Mouse (Mus musculus): Measurements from ENCODE around the gene Cutal. TPM values are rescaled to one million over a fixed set of nuclear protein-coding genes. Genes with fewer than 3 reads are reported as not detected.

The Cutal gene
- polyA plus RNA-seq, 1 experiment from 2014 or later, result not detected

DNA sequence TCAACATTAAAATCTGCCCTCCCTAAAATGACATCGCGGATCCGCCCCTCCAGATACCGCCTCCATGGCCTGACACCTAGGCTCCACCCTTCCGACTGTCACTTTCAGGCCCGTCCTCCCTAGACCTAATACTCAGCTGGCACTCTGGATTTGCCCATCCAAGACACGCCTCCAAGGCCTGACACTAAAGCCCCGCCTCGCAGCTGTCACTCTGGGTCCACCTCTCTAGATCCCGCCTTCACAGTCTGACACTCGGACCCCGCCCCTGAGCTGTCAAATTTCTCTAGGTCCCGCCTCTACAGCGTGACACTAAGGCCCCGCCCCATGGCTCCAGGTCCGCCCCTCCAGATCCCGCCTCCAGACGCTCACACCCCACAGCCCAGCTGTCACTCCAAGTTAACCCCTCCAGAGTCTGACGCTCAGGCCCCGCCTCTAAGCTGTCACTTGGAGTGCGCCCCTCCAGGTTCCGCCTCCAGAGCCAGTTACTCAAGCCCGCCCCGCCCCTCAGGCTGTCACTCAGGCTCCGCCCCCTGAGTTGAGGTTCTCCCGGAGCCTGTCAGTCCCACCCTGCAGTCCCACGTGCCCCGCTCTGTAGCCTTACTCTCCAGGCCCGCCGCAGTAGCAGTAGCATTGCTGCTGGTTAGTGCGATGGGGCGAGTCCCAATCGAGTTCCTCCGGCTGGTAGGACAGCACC lies 30.8 kb downstream of the Cutal start:
- Histone ChIP-seq H3K4me1 (ENCODE audit: control insufficient read depth, insufficient read depth, low read length) (no peaks in the 10 kb centered on the region), H3K36me3 (ENCODE audit: control insufficient read depth, insufficient read depth, low read length) (no peaks in the 10 kb centered on the region), H3K27ac (ENCODE audit: low read depth, low read length) (no peak overlapping the region), H3K9ac (ENCODE audit: low read length) (no peak overlapping the region; the same call in 1 of the 2 replicates), H3K9me3 (ENCODE audit: control insufficient read depth, low read length) (no peaks in the 10 kb centered on the region), H3K4me3 (ENCODE audit: low read depth, low read length) (peak overlapping the region; percentile 7), H3K27me3 (ENCODE audit: control insufficient read depth, insufficient read depth, low read length) (no peaks in the 10 kb centered on the region), H3K4me2 (ENCODE audit: low read depth) (peak overlapping the region; percentile 46)
- DNase-seq (ENCODE audit: low spot score) (peak; percentile 99), ATAC-seq (ENCODE audit: insufficient read depth, low FRiP score, low TSS enrichment) (peak; percentile 97)
- 0% methylated on average over 34 of the region's 34 CpGs for WGBS

GRCm38 (mm10) chr2:34906426-34906825 lies 32.2 kb downstream of the Cutal start:
- Histone ChIP-seq H3K9ac (ENCODE audit: low read length) (no peak overlapping the region), H3K27ac (ENCODE audit: low read depth, low read length) (no peak overlapping the region), H3K27me3 (ENCODE audit: control insufficient read depth, insufficient read depth, low read length) (peaks cover 5% of the 10 kb centered on the region; the same call in 1 of the 2 replicates), H3K36me3 (ENCODE audit: control insufficient read depth, insufficient read depth, low read length) (no peaks in the 10 kb centered on the region), H3K9me3 (ENCODE audit: control insufficient read depth, low read length) (no peaks in the 10 kb centered on the region), H3K4me3 (ENCODE audit: low read depth, low read length) (no peak overlapping the region), H3K4me2 (ENCODE audit: low read depth) (no peak overlapping the region), H3K4me1 (ENCODE audit: control insufficient read depth, insufficient read depth, low read length) (no peaks in the 10 kb centered on the region)
- ATAC-seq (ENCODE audit: insufficient read depth, low FRiP score, low TSS enrichment) (no peak), DNase-seq (ENCODE audit: low spot score) (no peak)
- WGBS, result 62% methylated on average over 6 of the region's 6 CpGs

GRCm38 (mm10) chr2:34906861-34907604 lies 32.8 kb downstream of the Cutal start:
- DNase-seq (ENCODE audit: low spot score) (peak; percentile 15), ATAC-seq (ENCODE audit: insufficient read depth, low FRiP score, low TSS enrichment) (no peak)
- Histone ChIP-seq H3K4me2 (ENCODE audit: low read depth) (no peak overlapping the region), H3K27me3 (ENCODE audit: control insufficient read depth, insufficient read depth, low read length) (peaks cover 9% of the 10 kb centered on the region), H3K4me1 (ENCODE audit: control insufficient read depth, insufficient read depth, low read length) (no peaks in the 10 kb centered on the region), H3K9ac (ENCODE audit: low read length) (no peak overlapping the region), H3K27ac (ENCODE audit: low read depth, low read length) (no peak overlapping the region), H3K4me3 (ENCODE audit: low read depth, low read length) (no peak overlapping the region), H3K9me3 (ENCODE audit: control insufficient read depth, low read length) (no peaks in the 10 kb centered on the region), H3K36me3 (ENCODE audit: control insufficient read depth, insufficient read depth, low read length) (no peaks in the 10 kb centered on the region)
- WGBS, result 45% methylated on average over 12 of the region's 12 CpGs

GRCm38 (mm10) chr2:34909719-34910118 lies 35.5 kb downstream of the Cutal start:
- Histone ChIP-seq H3K36me3 (ENCODE audit: control insufficient read depth, insufficient read depth, low read length) (no peaks in the 10 kb centered on the region), H3K4me3 (ENCODE audit: low read depth, low read length) (no peak overlapping the region), H3K9me3 (ENCODE audit: control insufficient read depth, low read length) (no peaks in the 10 kb centered on the region), H3K4me2 (ENCODE audit: low read depth) (no peak overlapping the region), H3K9ac (ENCODE audit: low read length) (no peak overlapping the region), H3K27me3 (ENCODE audit: control insufficient read depth, insufficient read depth, low read length) (peaks cover 35% of the 10 kb centered on the region), H3K4me1 (ENCODE audit: control insufficient read depth, insufficient read depth, low read length) (peaks cover 6% of the 10 kb centered on the region; the same call in 1 of the 2 replicates), H3K27ac (ENCODE audit: low read depth, low read length) (no peak overlapping the region)
- 85% methylated on average over 4 of the region's 4 CpGs for WGBS
- ATAC-seq (ENCODE audit: insufficient read depth, low FRiP score, low TSS enrichment) (no peak), DNase-seq (ENCODE audit: low spot score) (no peak)

- ATAC-seq (ENCODE audit: insufficient read depth, low FRiP score, low TSS enrichment) (no peak), DNase-seq (ENCODE audit: low spot score) (no peak)
- H3K27ac ChIP-seq (ENCODE audit: low read depth, low read length), result no peak overlapping the region
- peaks cover 6% of the 10 kb centered on the region; the same call in 1 of the 2 replicates for H3K4me1 ChIP-seq (ENCODE audit: control insufficient read depth, insufficient read depth, low read length)
- H3K4me3 ChIP-seq (ENCODE audit: low read depth, low read length), result no peak overlapping the region
- WGBS, result 73% methylated on average over 5 of the region's 5 CpGs
- H3K27me3 ChIP-seq (ENCODE audit: control insufficient read depth, insufficient read depth, low read length), result peaks cover 38% of the 10 kb centered on the region
- H3K36me3 ChIP-seq (ENCODE audit: control insufficient read depth, insufficient read depth, low read length), result no peaks in the 10 kb centered on the region
- H3K4me2 ChIP-seq (ENCODE audit: low read depth), result no peak overlapping the region
- no peak overlapping the region for H3K9ac ChIP-seq (ENCODE audit: low read length)
- no peaks in the 10 kb centered on the region for H3K9me3 ChIP-seq (ENCODE audit: control insufficient read depth, low read length)
These were observed 37.7 kb downstream of the Cutal start for GRCm38 (mm10) chr2:34911871-34912270.

DNA sequence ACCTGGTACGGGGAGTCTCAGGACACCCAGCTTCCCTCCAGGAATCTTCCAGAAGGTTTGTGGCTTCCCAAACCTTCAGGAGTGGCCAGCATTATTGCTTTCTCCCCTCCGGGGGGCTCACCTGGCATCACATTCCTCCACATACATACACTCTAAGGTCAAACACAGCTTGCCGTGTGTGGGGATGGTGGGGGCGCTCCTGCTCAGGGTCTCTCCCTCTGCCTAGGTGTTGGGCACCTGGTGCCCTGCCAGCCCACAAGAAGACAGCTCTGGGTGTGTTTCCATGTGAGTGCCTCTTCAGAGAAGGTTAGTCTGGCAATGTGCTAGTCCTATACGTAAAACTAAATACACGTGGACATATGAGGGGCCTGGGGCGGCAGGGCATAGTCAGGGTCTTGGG lies 38.4 kb downstream of the Cutal start:
- ATAC-seq (ENCODE audit: insufficient read depth, low FRiP score, low TSS enrichment) (no peak), DNase-seq (ENCODE audit: low spot score) (no peak)
- 39% methylated on average over 7 of the region's 7 CpGs for WGBS
- H3K36me3 ChIP-seq (ENCODE audit: control insufficient read depth, insufficient read depth, low read length), result no peaks in the 10 kb centered on the region
- no peak overlapping the region for H3K27ac ChIP-seq (ENCODE audit: low read depth, low read length)
- H3K9ac ChIP-seq (ENCODE audit: low read length), result no peak overlapping the region
- peaks cover 6% of the 10 kb centered on the region; the same call in 1 of the 2 replicates for H3K4me1 ChIP-seq (ENCODE audit: control insufficient read depth, insufficient read depth, low read length)
- H3K27me3 ChIP-seq (ENCODE audit: control insufficient read depth, insufficient read depth, low read length), result peaks cover 38% of the 10 kb centered on the region
- H3K9me3 ChIP-seq (ENCODE audit: control insufficient read depth, low read length), result no peaks in the 10 kb centered on the region
- no peak overlapping the region; the same call in 1 of the 2 replicates for H3K4me3 ChIP-seq (ENCODE audit: low read depth, low read length)
- no peak overlapping the region; the same call in 1 of the 2 replicates for H3K4me2 ChIP-seq (ENCODE audit: low read depth)

GRCm38 (mm10) chr2:34913218-34914068 lies 39.2 kb downstream of the Cutal start, which contains the start of gene Phf19:
Gene Phf19, minus strand, starts transcription at chr2:34914026.
- H3K4me1 ChIP-seq (ENCODE audit: control insufficient read depth, insufficient read depth, low read length), result peaks cover 6% of the 10 kb centered on the region; the same call in 1 of the 2 replicates
- peak; percentile 45 for DNase-seq (ENCODE audit: low spot score)
- under 1% methylated on average over 59 of the region's 64 CpGs for WGBS
- no peak within 1 kb of the TSS for H3K27ac ChIP-seq (ENCODE audit: low read depth, low read length)
- H3K9me3 ChIP-seq (ENCODE audit: control insufficient read depth, low read length), result no peaks in the 10 kb centered on the region
- peak within 1 kb of the TSS; percentile 61 for H3K4me3 ChIP-seq (ENCODE audit: low read depth, low read length)
- peak within 1 kb of the TSS; percentile 94 for H3K4me2 ChIP-seq (ENCODE audit: low read depth)
- ATAC-seq (ENCODE audit: insufficient read depth, low FRiP score, low TSS enrichment), result peak; percentile 53
- peaks cover 38% of the 10 kb centered on the region for H3K27me3 ChIP-seq (ENCODE audit: control insufficient read depth, insufficient read depth, low read length)
- H3K36me3 ChIP-seq (ENCODE audit: control insufficient read depth, insufficient read depth, low read length), result no peaks in the 10 kb centered on the region
- H3K9ac ChIP-seq (ENCODE audit: low read length), result peak within 1 kb of the TSS; percentile 57

- Histone ChIP-seq H3K36me3 (ENCODE audit: control insufficient read depth, insufficient read depth, low read length) (no peaks in the 10 kb centered on the region), H3K9ac (ENCODE audit: low read length) (peak overlapping the region; percentile 57), H3K27me3 (ENCODE audit: control insufficient read depth, insufficient read depth, low read length) (peaks cover 38% of the 10 kb centered on the region), H3K4me3 (ENCODE audit: low read depth, low read length) (peak overlapping the region; percentile 61), H3K4me2 (ENCODE audit: low read depth) (peak overlapping the region; percentile 94), H3K4me1 (ENCODE audit: control insufficient read depth, insufficient read depth, low read length) (peaks cover 6% of the 10 kb centered on the region; the same call in 1 of the 2 replicates), H3K27ac (ENCODE audit: low read depth, low read length) (no peak overlapping the region), H3K9me3 (ENCODE audit: control insufficient read depth, low read length) (no peaks in the 10 kb centered on the region)
- peak; percentile 45 for ATAC-seq (ENCODE audit: insufficient read depth, low FRiP score, low TSS enrichment)
- 5% methylated on average over 42 of the region's 50 CpGs for WGBS
- peak; percentile 30 for DNase-seq (ENCODE audit: low spot score)
These were observed 40.0 kb downstream of the Cutal start for GRCm38 (mm10) chr2:34914069-34914822.
